Mouse (Mus musculus) ES-Bruce4 (cell line): ENCODE measurements at regions not wholly inside any gene's neighbourhood (a gene's known extent, or its start where the extent isn't known, plus 50 kb on each side); places are given as distances from the start of the nearest gene placed in this dataset.

Source experiments
- CTCF ChIP-seq: IDR thresholded peaks from one replicate; pipeline ENCODE4 v1.8.1; 2011; ENCODE audit warnings: low read depth, low read length
- POLR2A ChIP-seq: IDR thresholded peaks from one replicate; pipeline ENCODE4 v1.8.1; 2011; ENCODE audit warnings: low read length; ENCODE audit not compliant: insufficient read depth

DNA sequence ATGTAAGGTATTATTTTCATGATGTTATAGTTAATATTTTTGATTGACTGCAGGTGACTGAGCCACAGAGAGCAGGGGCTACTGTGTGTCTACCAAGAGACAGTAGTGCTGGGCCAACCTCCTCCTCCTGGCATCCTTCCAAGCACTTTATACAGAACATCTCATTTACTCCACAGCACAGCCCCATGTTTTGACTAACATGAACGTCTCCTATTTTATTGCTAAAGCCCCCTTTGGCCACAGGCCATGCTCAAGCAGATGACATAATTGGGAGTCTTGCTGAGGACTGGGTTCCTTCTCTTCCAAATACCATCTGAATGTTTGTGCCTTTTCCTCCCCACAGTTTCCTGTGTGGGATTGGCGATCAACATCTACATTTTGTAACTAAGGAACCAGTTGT is 211.5 kb upstream of the F930015N05Rik start:
- TF ChIP-seq POLR2A (no peak), CTCF (no peak)
